Mouse (Mus musculus): ENCODE measurements around the gene Hist1h4j. TPM values are rescaled to one million over a fixed set of nuclear protein-coding genes. Genes with fewer than 3 reads are reported as not detected.
"Not testable (repeated sequence)": the region's sequence is repeated elsewhere in the genome, so short reads cannot be mapped to it uniquely, and the experiment has no call there.

Hist1h4j gene
- polyA plus RNA-seq, 1 experiment from 2014 or later = 0.45 TPM

DNA sequence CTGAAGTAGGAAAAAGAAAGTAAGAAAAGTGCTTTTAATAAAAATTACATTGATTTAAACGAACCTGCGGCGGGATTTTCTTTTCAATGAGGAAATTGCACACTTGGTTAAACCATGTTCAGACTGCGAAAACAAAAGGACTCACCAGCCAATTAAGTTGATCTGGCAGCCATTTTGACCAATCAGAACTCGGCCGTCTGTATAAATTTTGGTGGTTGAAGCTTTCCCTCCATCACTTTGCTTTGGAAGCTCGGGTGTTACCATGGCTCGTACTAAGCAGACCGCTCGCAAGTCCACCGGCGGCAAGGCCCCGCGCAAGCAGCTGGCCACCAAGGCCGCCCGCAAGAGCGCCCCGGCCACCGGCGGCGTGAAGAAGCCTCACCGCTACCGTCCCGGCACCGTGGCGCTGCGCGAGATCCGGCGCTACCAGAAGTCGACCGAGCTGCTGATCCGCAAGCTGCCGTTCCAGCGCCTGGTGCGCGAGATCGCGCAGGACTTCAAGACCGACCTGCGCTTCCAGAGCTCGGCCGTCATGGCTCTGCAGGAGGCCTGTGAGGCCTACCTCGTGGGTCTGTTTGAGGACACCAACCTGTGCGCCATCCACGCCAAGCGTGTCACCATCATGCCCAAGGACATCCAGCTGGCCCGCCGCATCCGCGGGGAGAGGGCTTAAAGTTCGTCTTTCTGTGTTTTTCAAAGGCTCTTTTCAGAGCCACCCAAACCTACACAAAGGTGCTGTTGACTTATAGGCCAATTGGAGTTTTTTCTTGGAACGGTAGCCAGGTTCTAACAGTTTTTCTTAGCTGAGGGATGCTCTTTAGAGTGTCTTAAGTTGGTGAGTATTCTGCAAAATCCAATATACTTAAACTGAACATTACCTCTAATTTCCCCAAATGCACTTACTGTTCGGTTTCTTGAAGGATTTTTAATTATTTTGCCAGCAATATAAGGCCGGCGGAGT lies 17.2 kb upstream of the Hist1h4j start, which contains the start of gene Hist1h3h:
Gene Hist1h3h (plus strand): TSS at position 263 of the 961 bp plus-strand sequence.
- peak within 1 kb of the TSS; percentile 55 for H3K9ac ChIP-seq (replicated peaks)
- peak within 1 kb of the TSS; percentile 90 for H3K27ac ChIP-seq (replicated peaks)
- H3K4me3 ChIP-seq (replicated peaks) = peak within 1 kb of the TSS; percentile 42
- H3K9me3 ChIP-seq (replicated peaks); H3K27me3 ChIP-seq (replicated peaks); H3K36me3 ChIP-seq: not testable (repeated sequence)
- H3K4me1 ChIP-seq = peaks cover 36% of the 10 kb centered on the region
- peak within 1 kb of the TSS; percentile 86 for H3K4me2 ChIP-seq
- ATAC-seq (ENCODE audit: low FRiP score) = peak; percentile 53; the same call in 1 of the 2 replicates
- under 1% methylated on average over 30 of the region's 56 CpGs for WGBS

DNA sequence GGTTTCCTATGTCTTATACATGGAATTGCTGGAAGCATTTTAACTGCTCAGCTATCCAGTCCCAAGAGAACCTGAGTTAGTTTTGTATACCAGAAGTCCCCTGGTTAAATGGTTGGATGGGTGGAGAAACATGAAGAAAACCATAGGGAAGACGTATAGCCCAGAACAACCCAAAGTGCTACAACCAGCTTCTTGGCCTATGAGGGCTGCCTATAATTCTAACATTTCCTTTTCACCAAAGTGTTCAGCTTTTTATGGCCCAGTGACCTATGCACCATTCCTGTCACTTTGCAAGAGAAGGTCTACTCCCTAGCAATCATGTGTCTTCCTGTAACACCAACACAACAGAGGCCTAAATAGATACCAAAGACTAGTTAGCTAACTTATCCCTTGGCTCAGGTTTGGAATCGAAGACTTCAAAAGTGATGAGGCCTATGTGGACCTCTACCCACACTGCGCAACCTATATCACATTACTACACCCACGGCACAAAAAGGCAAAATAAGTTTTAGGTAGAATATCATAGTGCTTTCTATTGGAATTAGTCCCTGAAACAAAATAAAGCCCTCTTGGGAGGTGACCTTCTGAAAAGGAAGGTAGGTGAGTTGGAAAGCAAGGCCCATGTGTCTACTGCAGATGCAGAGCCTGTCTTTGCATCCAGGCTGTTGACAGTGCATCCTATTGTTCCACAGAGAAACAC lies 16.3 kb upstream of the Hist1h4j start:
- H3K4me1 ChIP-seq = peaks cover 37% of the 10 kb centered on the region

GRCm38 (mm10) chr13:21721107-21721756 lies 13.6 kb upstream of the Hist1h4j start:
- Histone ChIP-seq H3K9ac (replicated peaks) (0 out of 2 replicates have a peak overlapping the region, but pooled peaks have one; percentile 24), H3K4me3 (replicated peaks) (peak overlapping the region; percentile 43), H3K4me2 (peak overlapping the region; percentile 70), H3K4me1 (peaks cover 28% of the 10 kb centered on the region), H3K27ac (replicated peaks) (peak overlapping the region; percentile 85)
- not testable (repeated sequence) for H3K27me3 ChIP-seq (replicated peaks); H3K36me3 ChIP-seq; H3K9me3 ChIP-seq (replicated peaks)
- ATAC-seq (ENCODE audit: low FRiP score) = peak; percentile 15
- under 1% methylated on average over 21 of the region's 44 CpGs for WGBS

More for the DNA sequence above, 16.3 kb upstream of the Hist1h4j start:
- 61% methylated on average over 4 of the region's 4 CpGs for WGBS
- Histone ChIP-seq H3K27me3 (replicated peaks) (no peaks in the 10 kb centered on the region), H3K9ac (replicated peaks) (peak overlapping the region; percentile 43; the same call in 1 of the 2 replicates), H3K4me3 (replicated peaks) (peak overlapping the region; percentile 42), H3K4me2 (peak overlapping the region; percentile 86), H3K9me3 (replicated peaks) (no peaks in the 10 kb centered on the region), H3K36me3 (no peaks in the 10 kb centered on the region), H3K27ac (replicated peaks) (peak overlapping the region; percentile 60)
- no peak for ATAC-seq (ENCODE audit: low FRiP score)

- not testable (repeated sequence) for H3K36me3 ChIP-seq; H3K9me3 ChIP-seq (replicated peaks); H3K27me3 ChIP-seq (replicated peaks)
- Histone ChIP-seq H3K4me2 (peak within 1 kb of the TSS; percentile 70), H3K4me3 (replicated peaks) (peak within 1 kb of the TSS; percentile 43), H3K4me1 (peaks cover 25% of the 10 kb centered on the region), H3K27ac (replicated peaks) (peak within 1 kb of the TSS; percentile 85), H3K9ac (replicated peaks) (peak within 1 kb of the TSS; percentile 51)
- WGBS = under 1% methylated on average over 37 of the region's 37 CpGs
- ATAC-seq (ENCODE audit: low FRiP score) = peak; percentile 97
Observed at GRCm38 (mm10) chr13:21721757-21722372, 13.0 kb upstream of the Hist1h4j start, which contains the start of gene Hist1h2bm. Hist1h2bm (plus strand) TSS chr13:21722044.

DNA sequence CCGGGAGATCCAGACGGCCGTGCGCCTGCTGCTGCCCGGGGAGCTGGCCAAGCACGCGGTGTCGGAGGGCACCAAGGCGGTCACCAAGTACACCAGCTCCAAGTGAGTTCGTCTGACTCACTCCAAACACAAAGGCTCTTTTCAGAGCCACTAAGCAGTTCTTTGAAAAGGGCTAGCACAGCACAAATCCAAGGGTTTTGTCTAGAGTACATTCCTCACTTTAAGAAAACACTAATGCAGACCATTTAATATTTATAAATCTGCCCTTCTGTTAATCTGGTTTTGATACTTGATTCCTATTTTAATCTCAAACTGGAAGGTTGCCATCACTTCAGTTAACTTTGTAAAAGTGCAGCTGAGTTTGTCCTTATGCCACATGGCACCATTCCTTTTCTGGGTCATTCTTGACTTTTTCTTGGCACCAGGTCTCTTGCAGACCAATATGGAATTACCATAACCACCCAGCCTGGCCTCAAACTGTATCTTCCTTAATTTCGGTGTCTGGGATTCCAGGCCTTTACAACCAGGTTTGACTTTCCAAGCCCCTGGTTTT lies 12.4 kb upstream of the Hist1h4j start:
- Histone ChIP-seq H3K4me3 (replicated peaks) (peak overlapping the region; percentile 43), H3K9ac (replicated peaks) (peak overlapping the region; percentile 51), H3K4me1 (peaks cover 22% of the 10 kb centered on the region), H3K9me3 (replicated peaks) (no peaks in the 10 kb centered on the region), H3K27me3 (replicated peaks) (no peaks in the 10 kb centered on the region), H3K27ac (replicated peaks) (peak overlapping the region; percentile 85), H3K4me2 (peak overlapping the region; percentile 70), H3K36me3 (no peaks in the 10 kb centered on the region)
- peak; percentile 26; the same call in 1 of the 2 replicates for ATAC-seq (ENCODE audit: low FRiP score)
- 3% methylated on average over 11 of the region's 11 CpGs for WGBS

- Histone ChIP-seq H3K27me3 (replicated peaks) (no peaks in the 10 kb centered on the region), H3K27ac (replicated peaks) (no peak overlapping the region), H3K4me2 (peak overlapping the region; percentile 70; the same call in 1 of the 2 replicates), H3K4me3 (replicated peaks) (no peak overlapping the region), H3K36me3 (no peaks in the 10 kb centered on the region), H3K9ac (replicated peaks) (no peak overlapping the region), H3K9me3 (replicated peaks) (no peaks in the 10 kb centered on the region), H3K4me1 (peaks cover 18% of the 10 kb centered on the region)
- 22% methylated on average over 5 of the region's 5 CpGs for WGBS
- ATAC-seq (ENCODE audit: low FRiP score) = no peak
Observed at GRCm38 (mm10) chr13:21722993-21723836, 11.6 kb upstream of the Hist1h4j start.

GRCm38 (mm10) chr13:21727948-21728572 lies 6.8 kb upstream of the Hist1h4j start:
- no peak overlapping the region for H3K27ac ChIP-seq (replicated peaks)
- H3K9me3 ChIP-seq (replicated peaks) = no peaks in the 10 kb centered on the region
- ATAC-seq (ENCODE audit: low FRiP score) = no peak
- H3K4me3 ChIP-seq (replicated peaks) = no peak overlapping the region
- WGBS = 12% methylated on average over 11 of the region's 11 CpGs
- H3K4me1 ChIP-seq = no peaks in the 10 kb centered on the region
- no peaks in the 10 kb centered on the region for H3K27me3 ChIP-seq (replicated peaks)
- H3K9ac ChIP-seq (replicated peaks) = no peak overlapping the region
- no peaks in the 10 kb centered on the region for H3K36me3 ChIP-seq
- H3K4me2 ChIP-seq = no peak overlapping the region

DNA sequence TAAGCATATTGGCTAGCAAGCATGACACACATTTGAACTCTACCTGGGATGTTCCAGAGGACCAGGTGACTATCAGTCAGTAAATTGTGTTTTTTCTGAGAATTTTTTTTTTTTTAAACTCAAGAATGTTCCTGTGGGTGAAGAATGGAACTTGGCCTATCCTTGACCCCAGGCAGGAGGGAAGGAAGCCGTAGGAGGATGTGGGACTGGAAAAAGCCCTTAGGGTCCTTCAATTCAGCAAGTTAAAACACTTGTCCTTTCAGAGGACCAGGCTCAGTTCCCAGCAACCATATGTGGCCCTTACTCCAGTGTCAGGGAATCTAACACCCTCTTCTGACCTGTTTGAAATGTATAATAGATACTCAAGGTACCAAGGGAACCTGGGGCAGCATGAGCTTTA lies 5.3 kb upstream of the Hist1h4j start:
- WGBS = 75% methylated on average over 1 of the region's 1 CpGs
- H3K27me3 ChIP-seq (replicated peaks) = no peaks in the 10 kb centered on the region
- peaks cover 6% of the 10 kb centered on the region; the same call in 1 of the 2 replicates for H3K4me1 ChIP-seq
- H3K27ac ChIP-seq (replicated peaks) = no peak overlapping the region
- no peaks in the 10 kb centered on the region for H3K36me3 ChIP-seq
- no peaks in the 10 kb centered on the region for H3K9me3 ChIP-seq (replicated peaks)
- ATAC-seq (ENCODE audit: low FRiP score) = no peak
- H3K4me3 ChIP-seq (replicated peaks) = no peak overlapping the region
- H3K4me2 ChIP-seq = no peak overlapping the region
- no peak overlapping the region for H3K9ac ChIP-seq (replicated peaks)

- Histone ChIP-seq H3K27me3 (replicated peaks) (no peaks in the 10 kb centered on the region), H3K4me1 (peaks cover 19% of the 10 kb centered on the region), H3K36me3 (no peaks in the 10 kb centered on the region), H3K9ac (replicated peaks) (no peak overlapping the region), H3K9me3 (replicated peaks) (no peaks in the 10 kb centered on the region), H3K27ac (replicated peaks) (peak overlapping the region; percentile 96), H3K4me3 (replicated peaks) (no peak overlapping the region), H3K4me2 (peak overlapping the region; percentile 80; the same call in 1 of the 2 replicates)
- ATAC-seq (ENCODE audit: low FRiP score) = 0 out of 2 replicates have a peak, but pooled peaks have one; percentile 15
- 63% methylated on average over 5 of the region's 5 CpGs for WGBS
Observed at GRCm38 (mm10) chr13:21733466-21733865, 1.4 kb upstream of the Hist1h4j start.

All from neural tube, embryonic 15.5 days (tissue).